Mouse (Mus musculus) brain, embryonic 14.5 days (tissue): ENCODE results near the gene Fam216b.

Experiments
- CTCF ChIP-seq: fragments of 200-500 bp; IDR thresholded peaks from 2 replicates; pipeline ENCODE4 v1.5.1; 2012; ENCODE audit warnings: inconsistent platforms, mild to moderate bottlenecking, moderate library complexity, borderline replicate concordance; ENCODE audit not compliant: insufficient read depth, insufficient read length; ENCODE audit errors: extremely low read depth
- POLR2A ChIP-seq: fragments of 200-500 bp; IDR thresholded peaks from 2 replicates; pipeline ENCODE4 v1.6.1; 2012; ENCODE audit warnings: mild to moderate bottlenecking, inconsistent platforms, borderline replicate concordance; ENCODE audit not compliant: poor library complexity, insufficient read depth, insufficient read length, severe bottlenecking; ENCODE audit errors: extremely low read depth

GRCm38 (mm10) chr14:78120286-78120685 is 31.5 kb upstream of the Fam216b start:
- TF ChIP-seq POLR2A (no peak), CTCF (no peak)
